Comparison of ENCODE assay signal across 11 mouse cellular contexts in the genomic region with DNA sequence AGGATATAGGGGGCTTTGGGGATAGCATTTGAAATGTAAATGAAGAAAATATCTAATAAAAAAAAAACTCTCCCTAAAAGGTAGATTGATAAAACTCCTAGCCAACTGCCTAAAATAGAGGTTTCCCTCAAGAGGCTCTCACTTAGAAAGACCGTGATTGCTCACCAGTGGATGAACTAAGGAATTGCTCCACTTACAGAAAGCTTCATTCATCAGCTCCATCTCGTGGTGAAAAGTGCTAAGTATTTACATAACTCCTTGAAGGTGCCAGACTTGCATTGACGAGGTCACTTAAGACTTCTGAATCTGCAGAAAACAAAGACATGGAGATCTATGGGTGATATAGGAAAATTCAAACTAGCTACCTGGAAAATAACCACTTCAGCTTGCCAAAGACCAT. TPM values are rescaled to one million over a fixed set of nuclear protein-coding genes. Genes with fewer than 3 reads are reported as not detected.
DNase-seq lines count a peak whose midpoint lies in the region; ATAC-seq and TF ChIP-seq lines count a peak whose summit lies in the region.
"Had no signal": no experiment of that assay in that cellular context is flagged by ENCODE, and none has a peak within 500 bp of the region (broad histone marks: within the 10 kb centered on the region; RNA-seq: fewer than 3 reads in every experiment).

No protein-coding gene starts in this region.

- H3K9ac ChIP-seq in kidney, embryonic 16.5 days (replicated peaks; ENCODE audit: low read length): no peak overlapping the region
- H3K9ac ChIP-seq in heart, embryonic 11.5 days (ENCODE audit: low read depth, low read length): no peak overlapping the region
- H3K9ac ChIP-seq: lung, embryonic 15.5 days had no signal

- intact Hi-C loops in left cerebral cortex, postnatal 25 days (cut with DNase I): loop anchor here (2.0 to 10.0 kb wide), 4 partner anchors 420 to 593 kb away; partner anchors contain the start of genes Ephb6, Olfr459 and Trpv6

- no peak for TF ChIP-seq CTCF in kidney, adult 2 months (conservative IDR thresholded peaks at IDR 0.05; ENCODE audit: insufficient read depth, insufficient read length, low read depth, low read length)

- no peaks in the 10 kb centered on the region for H3K36me3 ChIP-seq in kidney, adult 2 months (ENCODE audit: control insufficient read depth, insufficient read depth, low read length)
- H3K36me3 ChIP-seq in kidney, embryonic 16.5 days (ENCODE audit: insufficient read depth, low read length): no peaks in the 10 kb centered on the region
- H3K36me3 ChIP-seq in heart, embryonic 11.5 days (ENCODE audit: control insufficient read depth, insufficient read depth, low read length): no peaks in the 10 kb centered on the region
- H3K36me3 ChIP-seq: lung, embryonic 15.5 days had no signal

- TF ChIP-seq POLR2A in kidney, adult 2 months (IDR thresholded peaks at IDR 0.05; ENCODE audit: low read depth, low read length): no peak

- no peak overlapping the region for H3K4me3 ChIP-seq in kidney, adult 2 months (ENCODE audit: insufficient read depth, low read depth, low read length)
- H3K4me3 ChIP-seq in kidney, embryonic 16.5 days (ENCODE audit: low read length): no peak overlapping the region
- H3K4me3 ChIP-seq in heart, embryonic 11.5 days (ENCODE audit: low read depth, low read length): no peak overlapping the region
- H3K4me3 ChIP-seq: lung, embryonic 15.5 days had no signal

- no peaks in the 10 kb centered on the region for H3K9me3 ChIP-seq in kidney, embryonic 16.5 days (ENCODE audit: low read length)
- H3K9me3 ChIP-seq in heart, embryonic 11.5 days (replicated peaks; ENCODE audit: control insufficient read depth, low read length): no peaks in the 10 kb centered on the region
- H3K9me3 ChIP-seq: lung, embryonic 15.5 days had no signal

- no peak for ATAC-seq in kidney, embryonic 16.5 days (ENCODE audit: low FRiP score, low TSS enrichment)
- ATAC-seq in heart, embryonic 11.5 days (replicated peaks; ENCODE audit: insufficient number of reproducible peaks, low FRiP score, low TSS enrichment): no peak

- no peaks in the 10 kb centered on the region for H3K4me1 ChIP-seq in kidney, adult 2 months (ENCODE audit: control insufficient read depth, insufficient read depth, low read length)
- H3K4me1 ChIP-seq in kidney, embryonic 16.5 days (ENCODE audit: insufficient read depth, low read length): no peaks in the 10 kb centered on the region
- no peaks in the 10 kb centered on the region for H3K4me1 ChIP-seq in heart, embryonic 11.5 days (ENCODE audit: control insufficient read depth, insufficient read depth, low read length)
- H3K4me1 ChIP-seq: lung, embryonic 15.5 days had no signal

- peak; percentile 48 for DNase-seq in kidney, adult 2 months
- DNase-seq in ovary, postnatal 14 days (ENCODE audit: low spot score): peak; percentile 11
- DNase-seq in ovary, postnatal 10 days (ENCODE audit: low spot score): no peak
- DNase-seq in adipocyte (ENCODE audit: low spot score): peak; percentile 81
- DNase-seq in left cerebral cortex, postnatal 25 days (ENCODE audit: low spot score in 2 of 2): peak; percentile 54 to 89
- DNase-seq in adrenal gland, postnatal 36 days: no peak
- DNase-seq: adrenal gland, adult 2 months; heart, postnatal 4 days had no signal

- H3K27me3 ChIP-seq in kidney, adult 2 months (replicated peaks; ENCODE audit: control insufficient read depth, insufficient read depth, low read length): no peaks in the 10 kb centered on the region
- no peaks in the 10 kb centered on the region for H3K27me3 ChIP-seq in kidney, embryonic 16.5 days (ENCODE audit: insufficient read depth, low read length)
- H3K27me3 ChIP-seq in heart, embryonic 11.5 days (ENCODE audit: control insufficient read depth, insufficient read depth, low read length): no peaks in the 10 kb centered on the region
- H3K27me3 ChIP-seq: lung, embryonic 15.5 days had no signal

- no peak overlapping the region for H3K4me2 ChIP-seq in kidney, embryonic 16.5 days (replicated peaks; ENCODE audit: low read depth, low read length)
- H3K4me2 ChIP-seq in heart, embryonic 11.5 days: no peak overlapping the region
- H3K4me2 ChIP-seq: lung, embryonic 15.5 days had no signal

- no peak overlapping the region for H3K27ac ChIP-seq in kidney, adult 2 months (ENCODE audit: insufficient read depth, low read depth, low read length)
- H3K27ac ChIP-seq in kidney, embryonic 16.5 days (ENCODE audit: low read length): no peak overlapping the region
- no peak overlapping the region for H3K27ac ChIP-seq in heart, embryonic 11.5 days (ENCODE audit: low read depth, low read length)
- H3K27ac ChIP-seq: lung, embryonic 15.5 days had no signal

- 24% methylated on average over 3 of the region's 3 CpGs for WGBS in kidney, adult 2 months
- 40% methylated on average over 3 of the region's 3 CpGs for WGBS in kidney, embryonic 16.5 days
- 35% methylated on average over 3 of the region's 3 CpGs for WGBS in heart, embryonic 11.5 days (ENCODE audit: insufficient replicate concordance)

RNA-seq across cellular contexts. Expression of gene Tas2r144, which starts 17.4 kb away (rescaled TPM):
- polyA plus RNA-seq in kidney, adult 2 months (2012; rRNA removed): not detected in 2 replicates
- not detected in 2 replicates for polyA plus RNA-seq in kidney, embryonic 16.5 days (2015; fragmentation: Nextera tagmentation; extraction: Ambion mirVana)
- not detected for total RNA-seq in left cerebral cortex, postnatal 25 days (2021)
- not detected for total RNA-seq in adrenal gland, postnatal 36 days (2021)
- not detected in 2 replicates for polyA plus RNA-seq in heart, embryonic 11.5 days (2014; fragmentation: Nextera tagmentation; extraction: Ambion mirVana)
- total RNA-seq: adrenal gland, adult 2 months; heart, postnatal 4 days had no signal
- polyA plus RNA-seq: adrenal gland, adult 2 months; lung, embryonic 15.5 days had no signal

RNA-seq across cellular contexts. Expression of gene Gstk1, which starts 48.0 kb away (rescaled TPM):
- polyA plus RNA-seq in kidney, adult 2 months (2012; rRNA removed): 105 and 115 TPM in 2 replicates
- 36.7 and 37.8 TPM in 2 replicates for polyA plus RNA-seq in kidney, embryonic 16.5 days (2015; fragmentation: Nextera tagmentation; extraction: Ambion mirVana)
- total RNA-seq in left cerebral cortex, postnatal 25 days (2021): 10 to 100 TPM in 1 of 2 experiments, 1 to 10 TPM in 1; 9.2 to 10.4 TPM
- total RNA-seq in adrenal gland, postnatal 36 days (2021): 100 to 1,000 TPM in 1 of 2 experiments, 10 to 100 TPM in 1; 71.9 to 345 TPM
- polyA plus RNA-seq in heart, embryonic 11.5 days (2014; fragmentation: Nextera tagmentation; extraction: Ambion mirVana): 13.4 and 14.7 TPM in 2 replicates

RNA-seq across cellular contexts. Expression of gene Tas2r139, which starts 57.0 kb away (rescaled TPM):
- not detected in 2 replicates for polyA plus RNA-seq in kidney, adult 2 months (2012; rRNA removed)
- not detected in 2 replicates for polyA plus RNA-seq in kidney, embryonic 16.5 days (2015; fragmentation: Nextera tagmentation; extraction: Ambion mirVana)
- not detected for total RNA-seq in left cerebral cortex, postnatal 25 days (2021)
- total RNA-seq in adrenal gland, postnatal 36 days (2021): not detected
- not detected in 2 replicates for polyA plus RNA-seq in heart, embryonic 11.5 days (2014; fragmentation: Nextera tagmentation; extraction: Ambion mirVana)
- total RNA-seq: adrenal gland, adult 2 months; heart, postnatal 4 days had no signal
- polyA plus RNA-seq: adrenal gland, adult 2 months; lung, embryonic 15.5 days had no signal

Comparison
In these comparisons a context has a peak if more than half of its experiments do, and no peak if none do; other contexts are left out.
1. DNase-seq: peak in kidney, adult 2 months (single experiment), ovary, postnatal 14 days (single experiment), adipocyte (single experiment) and left cerebral cortex, postnatal 25 days (2 of 2); none in ovary, postnatal 10 days (single experiment) and adrenal gland, postnatal 36 days (0 of 2).